Mouse (Mus musculus): ENCODE measurements around the gene Rab3gap1. TPM values are rescaled to one million over a fixed set of nuclear protein-coding genes. Genes with fewer than 3 reads are reported as not detected.

The Rab3gap1 gene
- total and polyA plus RNA-seq, 2 experiments from 2014 or later, result 17.4 to 28.0 TPM

- peak; percentile 40 for DNase-seq (ENCODE audit: low spot score)
- peak; percentile 70; the same call in 1 of the 2 replicates for ATAC-seq
Observed at GRCm38 (mm10) chr1:127975676-127976075, 107.1 kb downstream of the Rab3gap1 start.

GRCm38 (mm10) chr1:127976106-127976505, 107.5 kb downstream of the Rab3gap1 start:
- WGBS, result 80% methylated on average over 6 of the region's 6 CpGs
- ATAC-seq (0 out of 2 replicates have a peak, but pooled peaks have one; percentile 12), DNase-seq (ENCODE audit: low spot score) (no peak)
- no peak overlapping the region for H3K4me3 ChIP-seq (ENCODE audit: low read length)
- H3K4me1 ChIP-seq (ENCODE audit: insufficient read depth, low read length), result no peaks in the 10 kb centered on the region
- H3K9me3 ChIP-seq (ENCODE audit: low read length), result no peaks in the 10 kb centered on the region
- peak overlapping the region; percentile 48 for H3K27ac ChIP-seq
- TF ChIP-seq CTCF (IDR thresholded peaks at IDR 0.05; ENCODE audit: low read depth), result no peak
- H3K27me3 ChIP-seq (ENCODE audit: insufficient read depth, low read length), result no peaks in the 10 kb centered on the region
- no peak overlapping the region for H3K9ac ChIP-seq (replicated peaks; ENCODE audit: low read length)
- H3K4me2 ChIP-seq (ENCODE audit: low read depth, low read length), result no peak overlapping the region
- no peaks in the 10 kb centered on the region for H3K36me3 ChIP-seq (ENCODE audit: insufficient read depth, low read length)

More at GRCm38 (mm10) chr1:127975676-127976075, 107.1 kb downstream of the Rab3gap1 start:
- Histone ChIP-seq H3K4me3 (ENCODE audit: low read length) (no peak overlapping the region), H3K9me3 (ENCODE audit: low read length) (no peaks in the 10 kb centered on the region), H3K9ac (replicated peaks; ENCODE audit: low read length) (no peak overlapping the region), H3K4me1 (ENCODE audit: insufficient read depth, low read length) (no peaks in the 10 kb centered on the region), H3K27me3 (ENCODE audit: insufficient read depth, low read length) (no peaks in the 10 kb centered on the region), H3K27ac (peak overlapping the region; percentile 48), H3K36me3 (ENCODE audit: insufficient read depth, low read length) (no peaks in the 10 kb centered on the region), H3K4me2 (ENCODE audit: low read depth, low read length) (no peak overlapping the region)
- TF ChIP-seq CTCF (IDR thresholded peaks at IDR 0.05; ENCODE audit: low read depth), result no peak
- WGBS, result 47% methylated on average over 2 of the region's 2 CpGs

GRCm38 (mm10) chr1:127978125-127978524, 109.6 kb downstream of the Rab3gap1 start:
- 94% methylated on average over 1 of the region's 1 CpGs for WGBS
- Histone ChIP-seq H3K27me3 (ENCODE audit: insufficient read depth, low read length) (no peaks in the 10 kb centered on the region), H3K4me2 (ENCODE audit: low read depth, low read length) (no peak overlapping the region), H3K9ac (replicated peaks; ENCODE audit: low read length) (no peak overlapping the region), H3K36me3 (ENCODE audit: insufficient read depth, low read length) (no peaks in the 10 kb centered on the region), H3K4me1 (ENCODE audit: insufficient read depth, low read length) (no peaks in the 10 kb centered on the region), H3K27ac (no peak overlapping the region), H3K4me3 (ENCODE audit: low read length) (no peak overlapping the region), H3K9me3 (ENCODE audit: low read length) (no peaks in the 10 kb centered on the region)
- ATAC-seq (no peak), DNase-seq (ENCODE audit: low spot score) (no peak)
- TF ChIP-seq CTCF (IDR thresholded peaks at IDR 0.05; ENCODE audit: low read depth), result no peak

GRCm38 (mm10) chr1:127980911-127981559, 112.5 kb downstream of the Rab3gap1 start:
- no peak overlapping the region for H3K27ac ChIP-seq
- H3K4me2 ChIP-seq (ENCODE audit: low read depth, low read length), result no peak overlapping the region
- H3K9me3 ChIP-seq (ENCODE audit: low read length), result no peaks in the 10 kb centered on the region
- H3K36me3 ChIP-seq (ENCODE audit: insufficient read depth, low read length), result no peaks in the 10 kb centered on the region
- WGBS, result 74% methylated on average over 2 of the region's 2 CpGs
- no peak overlapping the region for H3K4me3 ChIP-seq (ENCODE audit: low read length)
- ATAC-seq, result no peak
- no peaks in the 10 kb centered on the region for H3K27me3 ChIP-seq (ENCODE audit: insufficient read depth, low read length)
- H3K9ac ChIP-seq (replicated peaks; ENCODE audit: low read length), result no peak overlapping the region
- no peak for DNase-seq (ENCODE audit: low spot score)
- peak; percentile 27 for TF ChIP-seq CTCF (IDR thresholded peaks at IDR 0.05; ENCODE audit: low read depth)
- no peaks in the 10 kb centered on the region for H3K4me1 ChIP-seq (ENCODE audit: insufficient read depth, low read length)

GRCm38 (mm10) chr1:127982268-127982667, 113.7 kb downstream of the Rab3gap1 start:
- DNase-seq (ENCODE audit: low spot score) (no peak), ATAC-seq (no peak)
- no peaks in the 10 kb centered on the region for H3K9me3 ChIP-seq (ENCODE audit: low read length)
- 88% methylated on average over 3 of the region's 3 CpGs for whole genome bisulfite sequencing
- no peaks in the 10 kb centered on the region for H3K36me3 ChIP-seq (ENCODE audit: insufficient read depth, low read length)
- H3K4me3 ChIP-seq (ENCODE audit: low read length), result no peak overlapping the region
- H3K27me3 ChIP-seq (ENCODE audit: insufficient read depth, low read length), result no peaks in the 10 kb centered on the region
- H3K9ac ChIP-seq (replicated peaks; ENCODE audit: low read length), result no peak overlapping the region
- H3K27ac ChIP-seq, result no peak overlapping the region
- no peak for TF ChIP-seq CTCF (IDR thresholded peaks at IDR 0.05; ENCODE audit: low read depth)
- H3K4me1 ChIP-seq (ENCODE audit: insufficient read depth, low read length), result no peaks in the 10 kb centered on the region
- H3K4me2 ChIP-seq (ENCODE audit: low read depth, low read length), result no peak overlapping the region

GRCm38 (mm10) chr1:127983274-127983993, 114.9 kb downstream of the Rab3gap1 start:
- Histone ChIP-seq H3K4me3 (ENCODE audit: low read length) (no peak overlapping the region), H3K4me1 (ENCODE audit: insufficient read depth, low read length) (no peaks in the 10 kb centered on the region), H3K27ac (no peak overlapping the region), H3K27me3 (ENCODE audit: insufficient read depth, low read length) (no peaks in the 10 kb centered on the region), H3K4me2 (ENCODE audit: low read depth, low read length) (no peak overlapping the region), H3K36me3 (ENCODE audit: insufficient read depth, low read length) (no peaks in the 10 kb centered on the region), H3K9ac (replicated peaks; ENCODE audit: low read length) (no peak overlapping the region), H3K9me3 (ENCODE audit: low read length) (no peaks in the 10 kb centered on the region)
- DNase-seq (ENCODE audit: low spot score), result no peak
- WGBS, result 90% methylated on average over 5 of the region's 5 CpGs
- TF ChIP-seq CTCF (IDR thresholded peaks at IDR 0.05; ENCODE audit: low read depth), result no peak
- ATAC-seq, result no peak

GRCm38 (mm10) chr1:127985391-127985790, 116.8 kb downstream of the Rab3gap1 start:
- 27% methylated on average over 3 of the region's 3 CpGs for WGBS
- Histone ChIP-seq H3K4me1 (ENCODE audit: insufficient read depth, low read length) (peaks cover 6% of the 10 kb centered on the region), H3K4me2 (ENCODE audit: low read depth, low read length) (no peak overlapping the region), H3K9ac (replicated peaks; ENCODE audit: low read length) (no peak overlapping the region), H3K27ac (no peak overlapping the region), H3K36me3 (ENCODE audit: insufficient read depth, low read length) (no peaks in the 10 kb centered on the region), H3K9me3 (ENCODE audit: low read length) (no peaks in the 10 kb centered on the region), H3K27me3 (ENCODE audit: insufficient read depth, low read length) (no peaks in the 10 kb centered on the region), H3K4me3 (ENCODE audit: low read length) (no peak overlapping the region)
- peak; percentile 21; the same call in 1 of the 2 replicates for TF ChIP-seq CTCF (IDR thresholded peaks at IDR 0.05; ENCODE audit: low read depth)
- ATAC-seq, result no peak
- DNase-seq (ENCODE audit: low spot score), result no peak

Measured in hindbrain, postnatal 0 days (tissue).